Mouse (Mus musculus) midbrain, embryonic 14.5 days (tissue): Measurements from ENCODE around the gene Vstm2b. TPM values are rescaled to one million over a fixed set of nuclear protein-coding genes. Genes with fewer than 3 reads are reported as not detected.

Experiments
- ATAC-seq: fragments of 200-750 bp; cut with Nextera tagmentation; 2 replicates; pipeline ENCODE4 v1.8.0; 2017; ENCODE audit warnings: moderate number of reproducible peaks, moderate library complexity; ENCODE audit not compliant: low FRiP score, low TSS enrichment
- DNase-seq: peaks from one replicate; pipeline ENCODE4 v3.0.0-alpha.2; 2015
- H3K27ac ChIP-seq: fragments of 300-500 bp; sonication (generic); replicated peaks from 2 replicates; pipeline ENCODE4 v1.5.1; 2014; ENCODE audit warnings: mild to moderate bottlenecking, low read depth, low read length, moderate library complexity
- H3K27me3 ChIP-seq: fragments of 300-500 bp; sonication (generic); 2 replicates; pipeline ENCODE4 v1.6.1; 2014; ENCODE audit warnings: low read length, control low read depth, mixed read lengths; ENCODE audit not compliant: control insufficient read depth, insufficient read depth
- H3K36me3 ChIP-seq: fragments of 300-500 bp; sonication (generic); 2 replicates; pipeline ENCODE4 v1.6.1; 2014; ENCODE audit warnings: low read length, control low read depth; ENCODE audit not compliant: control insufficient read depth, insufficient read depth
- H3K4me1 ChIP-seq: fragments of 300-500 bp; sonication (generic); 2 replicates; pipeline ENCODE4 v1.6.1; 2014; ENCODE audit warnings: mild to moderate bottlenecking, antibody characterized with exemption, low read length, control low read depth; ENCODE audit not compliant: control insufficient read depth, insufficient read depth
- H3K4me2 ChIP-seq: fragments of 300-500 bp; sonication (generic); 2 replicates; pipeline ENCODE4 v1.6.1; 2014; ENCODE audit warnings: mild to moderate bottlenecking, low read length, moderate library complexity
- H3K4me3 ChIP-seq: fragments of 300-500 bp; sonication (generic); replicated peaks from 2 replicates; pipeline ENCODE4 v1.5.1; 2014; ENCODE audit warnings: low read depth, low read length
- H3K9ac ChIP-seq: fragments of 300-500 bp; sonication (generic); replicated peaks from 2 replicates; pipeline ENCODE4 v1.6.1; 2014; ENCODE audit warnings: mild to moderate bottlenecking, low read length, moderate library complexity
- H3K9me3 ChIP-seq: fragments of 300-500 bp; sonication (generic); 2 replicates; pipeline ENCODE4 v1.6.1; 2016; ENCODE audit warnings: low read length, control low read depth, mixed read lengths; ENCODE audit not compliant: control insufficient read depth
- whole genome bisulfite sequencing: fragments of 180-500 bp; shearing (Covaris S2); extraction: QIAGEN DNeasy Blood & Tissue Kit; methylation state at CpG from one replicate; pipeline ENCODE4 v1.1.7; 2014; 5-methylcytosine and 5-hydroxymethylcytosine counted together
- polyA plus RNA-seq: library from polyadenylated mRNA; unstranded; fragments of >200 nt; fragmentation: Nextera tagmentation; extraction: Ambion mirVana; gene quantifications from 2 replicates; pipeline ENCODE4 v1.2.1, GENCODE M21; 2014

The Vstm2b gene
- polyA plus RNA-seq = 21.1 and 25.6 TPM in 2 replicates

- Histone ChIP-seq H3K36me3 (no peaks in the 10 kb centered on the region), H3K9me3 (no peaks in the 10 kb centered on the region), H3K27me3 (peaks cover 11% of the 10 kb centered on the region; the same call in 1 of the 2 replicates), H3K27ac (peak within 1 kb of the TSS; percentile 71), H3K9ac (peak within 1 kb of the TSS; percentile 77), H3K4me3 (peak within 1 kb of the TSS; percentile 70), H3K4me2 (peak within 1 kb of the TSS; percentile 98), H3K4me1 (peaks cover 27% of the 10 kb centered on the region)
- peak; percentile 59 for DNase-seq
- 1% methylated on average over 22 of the region's 35 CpGs for WGBS
- no peak for ATAC-seq
Measured at GRCm38 (mm10) chr7:40898096-40898710, at the start of gene Vstm2b. Gene Vstm2b (plus strand): TSS chr7:40898328.

DNA sequence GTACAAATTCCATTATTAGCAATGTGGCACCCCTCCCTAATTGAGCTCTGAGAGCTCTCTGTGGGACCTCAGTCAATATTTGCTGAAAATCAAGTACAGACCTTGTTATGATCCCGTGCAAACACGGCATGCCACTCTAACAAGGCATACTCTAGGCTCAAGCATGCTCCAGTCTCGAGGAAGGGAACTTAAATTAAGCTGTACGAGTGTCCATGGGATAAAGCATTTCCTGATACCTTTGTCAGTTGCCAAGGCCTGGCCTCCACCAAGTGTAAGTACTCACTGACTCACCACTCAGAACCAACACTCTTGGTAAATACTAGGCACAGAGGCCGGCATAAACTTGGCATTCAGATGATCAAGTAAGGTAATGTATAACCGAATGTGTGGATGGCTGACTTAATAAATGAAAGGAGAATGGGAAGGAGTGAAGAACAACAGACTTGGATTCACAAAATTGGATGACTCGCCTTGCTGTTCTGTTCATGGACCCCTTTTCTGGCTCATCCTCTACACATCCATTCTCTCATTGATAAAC, 42.0 kb upstream of the Vstm2b start:
- no peak overlapping the region for H3K27ac ChIP-seq
- H3K4me1 ChIP-seq = no peaks in the 10 kb centered on the region
- H3K4me3 ChIP-seq = no peak overlapping the region
- no peak for DNase-seq
- H3K9ac ChIP-seq = no peak overlapping the region
- no peaks in the 10 kb centered on the region for H3K9me3 ChIP-seq
- 89% methylated on average over 7 of the region's 7 CpGs for WGBS
- no peak overlapping the region for H3K4me2 ChIP-seq
- H3K27me3 ChIP-seq = no peaks in the 10 kb centered on the region
- no peak for ATAC-seq
- H3K36me3 ChIP-seq = no peaks in the 10 kb centered on the region

DNA sequence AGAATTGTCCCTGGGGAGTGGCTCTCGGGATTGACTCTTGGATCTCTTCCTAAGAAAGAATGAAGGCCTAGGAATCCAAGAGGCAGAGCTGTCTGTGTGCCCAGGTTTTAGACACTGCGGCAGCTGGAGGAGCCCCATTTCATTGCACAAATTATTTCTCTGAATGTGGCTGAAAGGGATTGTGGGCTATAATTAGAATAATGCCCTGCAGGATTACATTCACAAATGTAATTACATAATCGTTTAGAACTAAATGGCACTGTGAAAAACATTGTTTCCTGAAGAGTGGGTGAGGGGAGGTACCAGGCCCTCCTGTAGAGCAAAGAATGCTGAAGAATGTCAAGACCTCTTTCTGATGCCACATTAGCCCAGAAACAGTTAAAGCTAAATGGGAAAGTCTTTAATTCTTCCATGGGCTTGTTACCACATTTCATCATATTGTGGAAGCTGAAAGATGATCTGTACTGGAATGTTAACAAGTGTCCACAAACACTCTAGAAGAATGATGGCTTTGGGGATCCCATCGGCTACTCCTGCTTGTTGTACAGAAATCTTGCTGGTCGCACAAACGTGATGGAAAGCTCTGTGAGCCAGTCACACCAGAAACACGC, 24.6 kb upstream of the Vstm2b start:
- ATAC-seq (no peak), DNase-seq (peak; percentile 22)
- Histone ChIP-seq H3K4me1 (no peaks in the 10 kb centered on the region), H3K27me3 (no peaks in the 10 kb centered on the region), H3K27ac (no peak overlapping the region), H3K36me3 (no peaks in the 10 kb centered on the region), H3K9ac (no peak overlapping the region), H3K4me3 (no peak overlapping the region), H3K4me2 (no peak overlapping the region), H3K9me3 (no peaks in the 10 kb centered on the region)
- 59% methylated on average over 7 of the region's 7 CpGs for WGBS

- DNase-seq (peak; percentile 75), ATAC-seq (no peak)
- H3K36me3 ChIP-seq = no peaks in the 10 kb centered on the region
- H3K4me2 ChIP-seq = no peak overlapping the region
- no peaks in the 10 kb centered on the region for H3K9me3 ChIP-seq
- no peak overlapping the region for H3K27ac ChIP-seq
- H3K27me3 ChIP-seq = no peaks in the 10 kb centered on the region
- no peak overlapping the region for H3K9ac ChIP-seq
- WGBS = 36% methylated on average over 8 of the region's 8 CpGs
- H3K4me1 ChIP-seq = no peaks in the 10 kb centered on the region
- no peak overlapping the region for H3K4me3 ChIP-seq
Measured at GRCm38 (mm10) chr7:40884855-40885489, 13.2 kb upstream of the Vstm2b start.

- Histone ChIP-seq H3K27me3 (no peaks in the 10 kb centered on the region), H3K9ac (no peak overlapping the region), H3K27ac (no peak overlapping the region), H3K36me3 (no peaks in the 10 kb centered on the region), H3K9me3 (no peaks in the 10 kb centered on the region), H3K4me2 (no peak overlapping the region), H3K4me3 (no peak overlapping the region), H3K4me1 (no peaks in the 10 kb centered on the region)
- DNase-seq (no peak), ATAC-seq (no peak)
- 96% methylated on average over 3 of the region's 3 CpGs for WGBS
Measured at GRCm38 (mm10) chr7:40888358-40888757, 9.8 kb upstream of the Vstm2b start.

DNA sequence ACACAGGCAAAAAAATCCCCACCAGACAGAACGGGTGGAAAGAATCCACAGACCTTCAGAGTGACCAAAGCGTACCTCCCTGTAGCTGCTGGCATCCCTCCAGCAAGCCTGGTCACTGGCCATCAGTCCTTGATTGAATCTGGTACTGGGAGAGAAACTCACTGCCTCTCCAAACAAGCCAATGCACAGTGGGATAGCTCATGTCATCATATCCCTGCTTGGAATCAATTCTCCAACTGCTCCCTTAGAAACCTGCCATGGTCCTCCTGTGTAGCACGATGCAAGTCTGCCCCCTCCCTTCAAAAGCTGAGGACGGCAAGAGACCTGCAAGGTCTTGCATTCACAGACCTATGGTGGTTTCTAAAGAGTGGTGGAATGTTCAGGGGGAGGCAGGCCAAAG, 1.2 kb upstream of the Vstm2b start:
- H3K4me1 ChIP-seq = peaks cover 15% of the 10 kb centered on the region
- H3K27me3 ChIP-seq = 0 out of 2 replicates have a peak, but pooled peaks cover 4% of the 10 kb centered on the region
- no peaks in the 10 kb centered on the region for H3K36me3 ChIP-seq
- H3K4me3 ChIP-seq = no peak overlapping the region
- no peak overlapping the region for H3K9ac ChIP-seq
- WGBS = 69% methylated on average over 4 of the region's 4 CpGs
- H3K9me3 ChIP-seq = no peaks in the 10 kb centered on the region
- no peak overlapping the region for H3K27ac ChIP-seq
- DNase-seq (no peak), ATAC-seq (no peak)
- H3K4me2 ChIP-seq = no peak overlapping the region

DNA sequence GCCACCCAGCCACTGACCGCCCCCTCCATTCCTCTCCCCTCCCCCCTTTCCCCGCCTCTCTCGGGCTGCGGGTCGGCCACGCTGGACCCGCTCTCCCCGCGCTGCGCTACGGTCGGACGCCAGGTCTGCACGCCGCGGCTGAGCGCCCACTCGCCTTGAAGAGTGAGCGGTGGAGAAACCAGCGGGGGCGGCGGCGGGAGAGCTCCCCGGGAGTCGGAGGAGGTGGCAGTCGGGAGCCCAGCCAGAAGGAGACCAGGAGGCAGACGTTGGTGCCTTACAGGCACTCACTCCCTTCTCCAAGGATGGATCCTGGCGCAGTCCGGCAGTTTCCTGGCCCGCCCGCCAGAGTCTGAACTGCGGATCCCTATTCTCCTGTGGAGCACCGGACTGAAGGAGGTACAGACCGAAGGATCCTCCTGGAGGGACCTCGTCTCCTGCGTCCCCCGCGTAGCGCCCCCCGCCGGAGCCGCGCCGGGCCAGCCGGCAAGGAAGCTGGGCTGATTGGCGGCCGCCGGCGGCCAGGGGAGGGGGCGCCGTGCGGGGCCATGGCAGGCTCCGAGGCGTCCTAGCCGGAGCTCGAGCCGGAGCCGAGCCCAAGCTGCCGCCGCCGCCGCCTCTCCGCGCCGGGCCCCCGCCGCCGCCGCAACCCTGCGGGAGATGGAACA, 715 bp downstream of the Vstm2b start:
- DNase-seq = peak; percentile 77
- H3K36me3 ChIP-seq = no peaks in the 10 kb centered on the region
- peaks cover 29% of the 10 kb centered on the region for H3K4me1 ChIP-seq
- H3K4me2 ChIP-seq = peak overlapping the region; percentile 98
- peak overlapping the region; percentile 77 for H3K9ac ChIP-seq
- H3K27me3 ChIP-seq = peaks cover 11% of the 10 kb centered on the region; the same call in 1 of the 2 replicates
- ATAC-seq = peak; percentile 39
- under 1% methylated on average over 66 of the region's 70 CpGs for WGBS
- H3K4me3 ChIP-seq = peak overlapping the region; percentile 70
- H3K9me3 ChIP-seq = no peaks in the 10 kb centered on the region
- H3K27ac ChIP-seq = peak overlapping the region; percentile 71

GRCm38 (mm10) chr7:40899376-40900265, 1.5 kb downstream of the Vstm2b start:
- Histone ChIP-seq H3K4me2 (peak overlapping the region; percentile 98), H3K4me3 (peak overlapping the region; percentile 70), H3K36me3 (no peaks in the 10 kb centered on the region), H3K9ac (peak overlapping the region; percentile 77), H3K27ac (peak overlapping the region; percentile 71), H3K4me1 (peaks cover 29% of the 10 kb centered on the region), H3K27me3 (peaks cover 11% of the 10 kb centered on the region; the same call in 1 of the 2 replicates), H3K9me3 (no peaks in the 10 kb centered on the region)
- DNase-seq = peak; percentile 62
- under 1% methylated on average over 61 of the region's 61 CpGs for WGBS
- peak; percentile 49 for ATAC-seq
